Mouse (Mus musculus) heart, embryonic 16.5 days (tissue): ENCODE results near the gene Aes. TPM values are rescaled to one million over a fixed set of nuclear protein-coding genes. Genes with fewer than 3 reads are reported as not detected.
A peak's percentile ranks its signal among the peaks of the same experiment; 100 is the strongest.

ENCODE experiments used
- ATAC-seq: fragments of 200-750 bp; cut with Nextera tagmentation; replicated peaks from 2 replicates; pipeline ENCODE4 v1.8.0; 2017; ENCODE audit warnings: moderate number of reproducible peaks; ENCODE audit not compliant: insufficient read depth, low FRiP score; ENCODE audit errors: extremely low read depth
- H3K27ac ChIP-seq: fragments of 300-500 bp; sonication (generic); 2 replicates; pipeline ENCODE4 v1.5.1; 2014; ENCODE audit warnings: mild to moderate bottlenecking, low read length, control low read depth, moderate library complexity
- H3K27me3 ChIP-seq: fragments of 300-500 bp; sonication (generic); 2 replicates; pipeline ENCODE4 v1.6.1; 2014; ENCODE audit warnings: low read length, mixed read lengths; ENCODE audit not compliant: control insufficient read depth, insufficient read depth
- H3K36me3 ChIP-seq: fragments of 300-500 bp; sonication (generic); 2 replicates; pipeline ENCODE4 v1.6.1; 2014; ENCODE audit not compliant: control insufficient read depth, insufficient read depth
- H3K4me1 ChIP-seq: fragments of 300-500 bp; sonication (generic); 2 replicates; pipeline ENCODE4 v1.6.1; 2014; ENCODE audit warnings: low read length, mixed read lengths; ENCODE audit not compliant: control insufficient read depth, insufficient read depth
- H3K4me2 ChIP-seq: fragments of 300-500 bp; sonication (generic); 2 replicates; pipeline ENCODE4 v1.6.1; 2014; ENCODE audit warnings: low read depth, mild to moderate bottlenecking, control low read depth, low read length
- H3K4me3 ChIP-seq: fragments of 300-500 bp; sonication (generic); 2 replicates; pipeline ENCODE4 v1.5.1; 2014; ENCODE audit warnings: mild to moderate bottlenecking, control low read depth, low read length
- H3K9ac ChIP-seq: fragments of 300-500 bp; sonication (generic); 2 replicates; pipeline ENCODE4 v1.6.1; 2014; ENCODE audit warnings: low read length, control low read depth
- H3K9me3 ChIP-seq: fragments of 300-500 bp; sonication (generic); replicated peaks from 2 replicates; pipeline ENCODE4 v1.6.1; 2016; ENCODE audit warnings: low read length; ENCODE audit not compliant: control insufficient read depth
- whole genome bisulfite sequencing: fragments of 180-500 bp; shearing (Covaris S2); extraction: QIAGEN DNeasy Blood & Tissue Kit; methylation state at CpG from one replicate; pipeline ENCODE4 v1.1.7; 2014; 5-methylcytosine and 5-hydroxymethylcytosine counted together
- polyA plus RNA-seq: library from polyadenylated mRNA; unstranded; fragments of >200 nt; fragmentation: Nextera tagmentation; extraction: Ambion mirVana; gene quantifications from 2 replicates; pipeline ENCODE4 v1.2.1, GENCODE M21; 2015

Gene Aes
- 529 and 769 TPM in 2 replicates for polyA plus RNA-seq

- peak within 1 kb of the TSS; percentile 98 for H3K27ac ChIP-seq
- peak within 1 kb of the TSS; percentile 99 for H3K4me2 ChIP-seq
- no peaks in the 10 kb centered on the region for H3K27me3 ChIP-seq
- peak within 1 kb of the TSS; percentile 100 for H3K9ac ChIP-seq
- WGBS = under 1% methylated on average over 32 of the region's 53 CpGs
- ATAC-seq = peak; percentile 64
- peaks cover 32% of the 10 kb centered on the region for H3K4me1 ChIP-seq
- peaks cover 13% of the 10 kb centered on the region; the same call in 1 of the 2 replicates for H3K36me3 ChIP-seq
- H3K9me3 ChIP-seq = no peaks in the 10 kb centered on the region
- peak within 1 kb of the TSS; percentile 97 for H3K4me3 ChIP-seq
Measured at GRCm38 (mm10) chr10:81559163-81559626, at the start of gene Aes. Aes (plus strand) TSS chr10:81559488.

- no peaks in the 10 kb centered on the region for H3K4me1 ChIP-seq
- no peak overlapping the region for H3K4me2 ChIP-seq
- no peak overlapping the region for H3K4me3 ChIP-seq
- ATAC-seq = no peak
- no peaks in the 10 kb centered on the region for H3K36me3 ChIP-seq
- H3K27me3 ChIP-seq = peaks cover 4% of the 10 kb centered on the region
- H3K27ac ChIP-seq = no peak overlapping the region
- WGBS = 66% methylated on average over 14 of the region's 14 CpGs
- H3K9ac ChIP-seq = no peak overlapping the region
- H3K9me3 ChIP-seq = 0 out of 2 replicates have a peak, but pooled peaks cover 4% of the 10 kb centered on the region
Measured at GRCm38 (mm10) chr10:81510246-81510810, 49.0 kb upstream of the Aes start.

GRCm38 (mm10) chr10:81513798-81514197, 45.5 kb upstream of the Aes start:
- Histone ChIP-seq H3K4me2 (no peak overlapping the region), H3K9me3 (0 out of 2 replicates have a peak, but pooled peaks cover 4% of the 10 kb centered on the region), H3K27me3 (peaks cover 4% of the 10 kb centered on the region), H3K36me3 (no peaks in the 10 kb centered on the region), H3K9ac (no peak overlapping the region), H3K27ac (no peak overlapping the region), H3K4me1 (no peaks in the 10 kb centered on the region), H3K4me3 (no peak overlapping the region)
- 81% methylated on average over 5 of the region's 5 CpGs for WGBS
- no peak for ATAC-seq

- no peak overlapping the region for H3K9ac ChIP-seq
- peaks cover 3% of the 10 kb centered on the region for H3K27me3 ChIP-seq
- no peaks in the 10 kb centered on the region for H3K4me1 ChIP-seq
- 67% methylated on average over 8 of the region's 8 CpGs for WGBS
- no peak for ATAC-seq
- no peaks in the 10 kb centered on the region for H3K36me3 ChIP-seq
- H3K9me3 ChIP-seq = 0 out of 2 replicates have a peak, but pooled peaks cover 4% of the 10 kb centered on the region
- no peak overlapping the region for H3K27ac ChIP-seq
- no peak overlapping the region for H3K4me3 ChIP-seq
- H3K4me2 ChIP-seq = no peak overlapping the region
Measured at GRCm38 (mm10) chr10:81517227-81517626, 42.1 kb upstream of the Aes start.

DNA sequence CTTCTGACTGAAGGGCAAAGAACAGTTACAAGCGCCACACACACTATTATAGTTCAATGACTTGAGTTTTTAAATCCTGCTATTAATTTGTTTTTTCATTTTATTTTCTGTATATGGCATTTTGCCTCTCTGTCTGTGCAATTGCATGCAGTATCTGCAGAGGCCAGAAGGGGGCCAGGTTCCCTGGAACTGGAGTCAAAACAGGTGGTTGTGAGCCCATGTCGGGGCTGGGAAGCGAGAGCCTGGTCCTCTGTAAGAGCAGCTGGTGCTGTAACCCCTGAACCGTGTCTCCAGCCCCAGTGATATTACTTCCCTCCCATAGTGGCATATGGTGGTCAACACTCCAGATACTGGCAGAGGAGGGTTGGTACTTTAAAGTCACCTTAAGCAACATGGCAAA, 40.7 kb upstream of the Aes start:
- Histone ChIP-seq H3K36me3 (no peaks in the 10 kb centered on the region), H3K9ac (no peak overlapping the region), H3K4me1 (no peaks in the 10 kb centered on the region), H3K9me3 (0 out of 2 replicates have a peak, but pooled peaks cover 4% of the 10 kb centered on the region), H3K4me2 (no peak overlapping the region), H3K27ac (no peak overlapping the region), H3K27me3 (no peaks in the 10 kb centered on the region), H3K4me3 (no peak overlapping the region)
- WGBS = 15% methylated on average over 4 of the region's 4 CpGs
- no peak for ATAC-seq

DNA sequence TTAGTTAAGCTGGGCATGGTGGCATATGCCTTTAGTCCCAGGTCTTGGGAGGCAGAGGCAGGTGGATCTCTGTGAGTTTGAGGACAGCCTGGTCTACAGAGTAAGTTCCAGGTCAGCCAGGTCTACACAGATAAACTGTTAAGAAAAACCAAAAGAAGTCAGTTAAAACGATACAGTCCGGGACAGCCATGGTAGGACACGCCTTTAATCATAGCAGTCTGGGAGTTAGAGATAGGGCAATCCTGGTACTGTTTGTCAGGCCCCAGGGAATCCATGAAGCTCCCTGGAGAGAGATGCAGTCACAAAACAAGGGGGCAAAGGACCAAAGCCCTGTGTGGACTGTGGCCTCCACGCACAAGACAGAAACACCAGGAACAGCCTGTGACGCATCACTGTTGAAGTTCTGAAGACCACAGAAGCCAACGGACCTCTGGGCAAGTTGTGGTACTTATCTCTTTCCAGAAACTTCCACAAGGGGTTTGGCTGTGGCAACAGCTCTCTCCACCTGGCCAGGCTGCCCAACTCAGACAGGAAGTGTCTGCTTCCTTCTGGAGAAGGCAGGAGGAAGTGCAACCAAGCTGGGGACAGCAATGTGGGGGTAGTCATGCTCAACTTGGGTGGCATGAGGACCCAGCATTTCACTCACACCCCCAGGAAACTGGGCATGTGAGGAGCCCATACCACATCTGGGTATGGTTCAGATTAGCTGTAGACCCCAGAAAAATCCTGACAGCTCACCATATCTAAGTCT, 39.9 kb upstream of the Aes start:
- Histone ChIP-seq H3K4me1 (no peaks in the 10 kb centered on the region), H3K4me2 (no peak overlapping the region), H3K9ac (no peak overlapping the region), H3K9me3 (no peaks in the 10 kb centered on the region), H3K27me3 (no peaks in the 10 kb centered on the region), H3K36me3 (no peaks in the 10 kb centered on the region), H3K27ac (no peak overlapping the region), H3K4me3 (no peak overlapping the region)
- no peak for ATAC-seq
- WGBS = 62% methylated on average over 6 of the region's 6 CpGs

- Histone ChIP-seq H3K4me2 (no peak overlapping the region), H3K27ac (no peak overlapping the region), H3K36me3 (no peaks in the 10 kb centered on the region), H3K27me3 (no peaks in the 10 kb centered on the region), H3K4me3 (no peak overlapping the region), H3K9ac (no peak overlapping the region), H3K9me3 (no peaks in the 10 kb centered on the region), H3K4me1 (no peaks in the 10 kb centered on the region)
- 52% methylated on average over 3 of the region's 3 CpGs for WGBS
- no peak for ATAC-seq
Measured at GRCm38 (mm10) chr10:81519978-81520365, 39.3 kb upstream of the Aes start.

DNA sequence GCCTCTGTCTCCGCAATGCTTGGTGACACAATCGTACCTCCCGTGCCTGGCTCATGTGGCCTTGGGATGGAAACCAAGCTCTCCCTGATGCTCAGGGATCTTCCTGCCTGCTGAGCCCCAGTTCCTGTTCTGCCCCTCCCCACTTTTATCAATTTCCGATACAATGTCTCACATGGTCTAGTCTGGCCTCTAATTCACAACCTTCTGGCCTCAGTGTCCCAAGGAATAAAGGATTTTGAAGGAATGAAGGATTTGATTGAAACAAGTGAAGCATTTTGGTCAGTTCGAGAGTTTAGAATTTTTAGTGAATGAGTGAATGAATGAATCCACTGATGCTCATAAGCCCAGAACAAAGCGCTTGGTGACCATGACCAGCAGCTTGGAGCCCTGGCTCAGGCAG, 36.1 kb upstream of the Aes start:
- no peaks in the 10 kb centered on the region for H3K36me3 ChIP-seq
- no peak overlapping the region for H3K9ac ChIP-seq
- ATAC-seq = no peak
- H3K27ac ChIP-seq = no peak overlapping the region
- no peaks in the 10 kb centered on the region for H3K4me1 ChIP-seq
- no peaks in the 10 kb centered on the region for H3K9me3 ChIP-seq
- no peak overlapping the region for H3K4me2 ChIP-seq
- 66% methylated on average over 6 of the region's 6 CpGs for WGBS
- no peak overlapping the region for H3K4me3 ChIP-seq
- no peaks in the 10 kb centered on the region for H3K27me3 ChIP-seq

DNA sequence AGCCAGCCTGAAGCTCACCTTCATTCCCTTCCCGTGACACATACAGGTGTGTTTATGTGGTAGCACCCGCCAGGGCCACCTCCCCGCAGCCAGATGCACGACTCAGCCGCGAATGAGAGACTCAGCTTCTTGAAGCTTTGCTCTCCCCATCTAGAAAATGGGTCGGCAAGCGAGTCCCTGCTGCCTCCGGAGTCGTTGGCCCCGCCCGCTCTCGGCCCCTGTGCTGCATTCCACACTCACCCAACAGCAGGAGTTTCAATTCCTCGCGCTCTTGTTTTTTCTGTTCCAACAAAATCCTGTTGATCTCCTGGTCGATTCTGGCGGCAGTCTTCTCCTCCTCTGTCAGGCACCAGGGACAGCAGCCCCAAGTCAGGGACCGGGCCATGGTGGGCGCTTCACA, 35.7 kb upstream of the Aes start:
- Histone ChIP-seq H3K4me3 (peak overlapping the region; percentile 9; the same call in 1 of the 2 replicates), H3K36me3 (no peaks in the 10 kb centered on the region), H3K9me3 (no peaks in the 10 kb centered on the region), H3K4me2 (peak overlapping the region; percentile 36), H3K27ac (no peak overlapping the region), H3K27me3 (no peaks in the 10 kb centered on the region), H3K4me1 (no peaks in the 10 kb centered on the region), H3K9ac (0 out of 2 replicates have a peak overlapping the region, but pooled peaks have one; percentile 2)
- 12% methylated on average over 19 of the region's 19 CpGs for WGBS
- ATAC-seq = no peak
